Mouse (Mus musculus) layer of hippocampus, postnatal 14 days (tissue): ENCODE data around the gene Klhl29. TPM values are rescaled to one million over a fixed set of nuclear protein-coding genes. Genes with fewer than 3 reads are reported as not detected.

Experiments used
- DNase-seq, 2 experiments: peaks; one replicate each; pipeline ENCODE4 v3.0.0; 2021 to 2022; ENCODE audit warnings: low spot score in 2 of 2, mixed read lengths in 1 of 2
- total RNA-seq, 2 experiments: library from RNA; stranded (reverse); gene quantifications; 2 replicates each; pipeline ENCODE4 v1.2.3; 2021

Klhl29 gene
- total RNA-seq, 2 experiments from 2014 or later, result 32.5 to 35.4 TPM

GRCm38 (mm10) chr12:5303912-5304311 lies 71.6 kb downstream of the Klhl29 start:
- DNase-seq, result peak in 1 of 2 experiments; percentile 36

DNA sequence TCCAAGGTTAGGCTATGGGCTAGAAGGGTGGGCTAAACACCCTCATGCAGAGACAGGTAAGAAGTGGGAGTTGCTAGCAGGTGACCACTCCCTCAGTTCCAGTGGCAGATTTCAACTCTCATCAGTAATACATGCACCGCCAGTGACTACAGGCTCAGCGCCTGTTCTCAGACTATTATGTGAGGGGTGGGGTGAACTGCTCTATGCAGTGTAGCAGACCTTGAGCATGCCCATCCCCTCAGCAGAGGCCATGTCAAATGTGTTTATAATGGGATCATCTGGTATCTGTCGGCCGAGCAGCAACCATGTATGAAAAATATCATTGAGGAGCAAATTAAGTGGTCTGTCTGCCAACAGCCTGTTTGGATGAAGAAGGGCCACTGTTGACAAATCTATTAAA lies 72.4 kb downstream of the Klhl29 start:
- no peak for DNase-seq

DNA sequence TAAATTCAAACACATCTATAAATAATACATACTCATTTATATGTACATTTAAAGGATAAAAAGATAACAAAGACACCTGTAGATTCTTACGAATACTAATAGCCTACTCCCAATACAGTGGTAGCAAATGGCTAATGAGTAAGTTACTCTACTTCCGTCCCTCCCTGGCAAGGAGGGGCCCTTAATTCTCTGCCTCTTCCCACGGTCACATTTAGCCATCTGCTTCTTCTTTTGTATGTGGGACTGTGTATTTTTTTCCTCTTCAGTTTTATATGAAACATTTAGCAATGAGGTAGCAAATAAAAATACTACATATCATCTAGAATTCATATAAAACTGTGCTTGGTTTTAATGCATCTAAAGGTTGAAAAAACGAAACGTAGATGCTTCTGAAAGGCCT lies 73.6 kb downstream of the Klhl29 start:
- DNase-seq, result peak in 1 of 2 experiments; percentile 32

DNA sequence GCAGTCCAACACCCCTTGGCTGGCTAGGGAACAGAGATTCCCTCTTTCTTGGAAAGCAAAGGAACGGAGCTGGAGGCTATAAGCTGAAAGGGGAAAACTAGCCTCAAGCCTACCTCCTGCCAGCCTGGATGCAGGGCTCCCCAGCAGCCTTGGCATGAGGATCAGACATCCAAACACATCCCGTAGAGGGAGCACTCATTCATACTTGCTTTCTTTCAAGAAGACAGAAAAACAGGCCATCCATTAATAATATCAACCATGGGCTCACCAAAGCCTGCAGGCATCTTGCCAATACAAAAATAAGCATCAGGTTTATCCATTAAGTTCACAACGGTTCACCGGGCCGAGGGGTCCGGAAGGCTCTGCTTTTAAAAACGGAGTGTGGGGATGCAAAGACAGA lies 79.1 kb downstream of the Klhl29 start:
- DNase-seq, result no peak

DNA sequence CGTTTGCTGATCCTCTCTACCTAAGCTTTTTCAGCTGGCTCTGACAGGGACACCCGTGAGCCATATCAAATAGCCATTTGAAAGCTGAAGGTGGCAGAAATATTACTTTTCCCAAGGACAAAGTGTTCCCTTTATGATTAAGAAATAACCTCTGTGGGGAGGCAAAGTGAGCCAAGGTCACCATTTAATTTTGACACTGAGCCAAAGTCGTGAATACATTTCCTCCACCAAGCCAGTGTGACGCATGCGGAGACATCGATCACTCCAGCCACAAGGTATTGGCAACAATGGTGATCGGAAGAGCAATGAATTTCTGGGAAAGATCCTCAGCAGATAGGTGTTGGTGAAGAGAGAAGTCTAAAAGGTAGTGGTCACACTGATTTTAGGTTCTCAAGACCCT lies 83.2 kb downstream of the Klhl29 start:
- no peak for DNase-seq

DNA sequence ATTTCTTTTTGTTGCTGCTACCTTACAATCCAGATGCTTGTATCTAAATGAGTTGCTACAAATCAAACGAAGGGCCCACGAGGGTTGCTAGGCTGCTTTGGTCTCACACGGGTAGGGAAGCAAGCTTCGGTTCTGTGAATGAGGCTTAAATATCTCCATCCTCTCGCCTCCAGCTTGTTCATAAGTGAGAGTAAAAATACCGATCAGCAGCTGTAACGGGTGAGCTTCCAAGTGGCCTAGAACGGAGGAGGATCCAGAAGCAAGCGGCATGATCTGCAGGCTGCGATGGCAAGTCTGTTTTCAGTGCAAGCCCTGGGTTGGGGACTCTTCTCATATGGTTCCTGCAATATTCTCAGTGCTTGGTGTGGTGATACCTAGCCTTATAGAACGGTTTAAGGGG lies 89.9 kb downstream of the Klhl29 start:
- DNase-seq, result no peak

DNA sequence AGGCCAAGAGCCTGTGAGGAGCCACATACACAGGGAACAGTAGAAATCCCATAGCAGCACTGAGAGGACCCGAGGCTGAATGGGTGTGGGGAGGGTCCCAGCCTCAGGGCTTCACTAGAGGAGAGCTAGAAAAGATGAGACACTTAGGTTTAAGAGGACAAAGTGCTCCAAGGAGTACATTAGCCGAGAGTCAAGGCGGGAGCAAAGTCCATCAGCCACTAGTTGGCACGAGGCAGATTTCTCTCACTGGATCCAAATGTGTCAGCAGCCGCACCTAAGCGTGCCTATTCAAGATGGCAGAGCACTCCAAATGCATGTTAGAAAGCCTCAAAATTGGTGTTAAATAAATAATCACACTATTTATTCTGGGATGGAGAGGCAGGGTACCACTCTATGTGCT lies 90.5 kb downstream of the Klhl29 start:
- no peak for DNase-seq

DNA sequence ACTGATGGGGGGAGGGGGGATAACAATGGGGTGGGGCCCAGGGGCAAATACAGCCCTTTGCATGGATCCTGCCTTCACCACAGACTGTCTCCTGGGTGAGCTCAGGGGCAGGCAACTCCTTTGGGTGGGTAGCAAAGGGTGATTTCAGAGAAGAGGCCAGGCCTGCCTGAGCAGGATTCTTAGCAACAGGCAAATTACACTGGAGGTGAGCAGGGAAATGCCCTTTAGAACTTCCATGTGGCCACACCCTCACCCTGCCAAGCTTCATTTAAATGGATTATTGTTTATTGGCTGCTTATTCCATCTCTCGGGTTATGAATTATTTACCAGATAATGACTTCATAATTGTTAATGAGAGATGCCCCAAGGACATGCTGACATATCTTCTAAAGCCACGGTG lies 91.8 kb downstream of the Klhl29 start:
- no peak for DNase-seq

DNA sequence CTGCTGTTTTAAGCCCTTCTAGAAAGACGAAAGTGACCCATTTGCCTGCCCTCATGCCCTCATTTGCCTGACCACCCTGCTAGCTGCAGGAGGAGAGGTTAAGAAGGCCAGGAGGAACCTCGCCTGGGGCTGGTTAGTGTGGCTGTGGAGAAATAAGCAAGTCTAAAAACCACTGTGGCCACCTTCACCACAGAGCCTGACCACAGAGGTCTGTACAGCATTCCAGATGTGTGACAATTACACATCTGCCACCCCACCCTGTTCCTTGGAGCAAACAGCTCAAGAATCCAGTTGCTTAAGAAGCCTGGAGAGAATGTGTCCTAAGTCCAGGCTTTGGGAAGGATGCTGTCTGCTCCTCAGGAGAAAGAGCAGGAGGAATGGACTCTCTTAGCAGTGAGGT lies 92.9 kb downstream of the Klhl29 start:
- no peak for DNase-seq

- DNase-seq, result no peak
Measured at GRCm38 (mm10) chr12:5279873-5280272, 95.6 kb downstream of the Klhl29 start.

DNA sequence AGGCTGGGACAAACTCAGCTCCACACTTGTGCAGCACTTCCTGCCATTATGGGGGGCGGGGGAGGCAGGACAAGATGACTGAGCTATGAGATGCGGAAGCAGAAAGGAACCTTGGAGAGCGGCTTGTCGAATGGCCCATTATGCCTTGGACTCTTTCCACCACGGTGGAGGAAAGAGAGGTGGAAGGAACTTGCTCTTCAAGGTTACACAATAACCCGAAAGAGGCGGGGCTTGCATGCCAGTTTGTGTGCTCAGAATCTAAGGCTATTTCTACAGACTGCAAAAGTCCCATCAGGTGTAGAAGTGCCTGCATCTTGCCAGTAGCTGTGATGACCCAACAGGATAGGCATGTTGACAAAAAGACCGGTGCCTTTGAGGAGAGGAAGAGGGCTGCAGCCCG lies 98.5 kb downstream of the Klhl29 start:
- DNase-seq, result no peak

- DNase-seq, result peak in 1 of 2 experiments; percentile 35
Measured at GRCm38 (mm10) chr12:5275507-5275936, 100.0 kb downstream of the Klhl29 start.

GRCm38 (mm10) chr12:5274519-5274944 lies 101.0 kb downstream of the Klhl29 start:
- peak; percentile 33 to 54 for DNase-seq

- peak in 1 of 2 experiments; percentile 40 for DNase-seq
Measured at GRCm38 (mm10) chr12:5273316-5274047, 102.0 kb downstream of the Klhl29 start.

- no peak for DNase-seq
Measured at GRCm38 (mm10) chr12:5270527-5270926, 105.0 kb downstream of the Klhl29 start.

DNA sequence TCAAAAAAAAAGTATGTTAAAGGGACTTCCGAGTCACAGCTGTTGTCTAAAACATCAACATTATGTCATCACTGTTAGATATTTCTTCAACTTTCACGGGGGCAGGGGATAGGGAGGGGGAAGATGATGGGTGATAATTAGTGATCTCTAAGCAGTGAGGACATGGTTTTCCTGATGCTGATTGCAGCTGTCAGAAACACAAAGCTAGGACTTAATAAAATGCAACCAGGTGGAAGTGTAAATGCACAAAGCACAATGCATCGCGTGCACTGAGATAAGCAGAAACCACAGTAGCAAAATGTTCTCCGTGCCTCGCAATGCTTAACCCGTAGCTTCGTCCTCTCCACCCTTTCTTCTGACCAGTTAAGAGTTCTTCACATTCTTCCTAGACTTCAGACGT lies 105.5 kb downstream of the Klhl29 start:
- DNase-seq, result no peak

- no peak for DNase-seq
Measured at GRCm38 (mm10) chr12:5269061-5269460, 106.4 kb downstream of the Klhl29 start.

GRCm38 (mm10) chr12:5268188-5268612 lies 107.3 kb downstream of the Klhl29 start:
- DNase-seq, result peak; percentile 60 to 83

DNA sequence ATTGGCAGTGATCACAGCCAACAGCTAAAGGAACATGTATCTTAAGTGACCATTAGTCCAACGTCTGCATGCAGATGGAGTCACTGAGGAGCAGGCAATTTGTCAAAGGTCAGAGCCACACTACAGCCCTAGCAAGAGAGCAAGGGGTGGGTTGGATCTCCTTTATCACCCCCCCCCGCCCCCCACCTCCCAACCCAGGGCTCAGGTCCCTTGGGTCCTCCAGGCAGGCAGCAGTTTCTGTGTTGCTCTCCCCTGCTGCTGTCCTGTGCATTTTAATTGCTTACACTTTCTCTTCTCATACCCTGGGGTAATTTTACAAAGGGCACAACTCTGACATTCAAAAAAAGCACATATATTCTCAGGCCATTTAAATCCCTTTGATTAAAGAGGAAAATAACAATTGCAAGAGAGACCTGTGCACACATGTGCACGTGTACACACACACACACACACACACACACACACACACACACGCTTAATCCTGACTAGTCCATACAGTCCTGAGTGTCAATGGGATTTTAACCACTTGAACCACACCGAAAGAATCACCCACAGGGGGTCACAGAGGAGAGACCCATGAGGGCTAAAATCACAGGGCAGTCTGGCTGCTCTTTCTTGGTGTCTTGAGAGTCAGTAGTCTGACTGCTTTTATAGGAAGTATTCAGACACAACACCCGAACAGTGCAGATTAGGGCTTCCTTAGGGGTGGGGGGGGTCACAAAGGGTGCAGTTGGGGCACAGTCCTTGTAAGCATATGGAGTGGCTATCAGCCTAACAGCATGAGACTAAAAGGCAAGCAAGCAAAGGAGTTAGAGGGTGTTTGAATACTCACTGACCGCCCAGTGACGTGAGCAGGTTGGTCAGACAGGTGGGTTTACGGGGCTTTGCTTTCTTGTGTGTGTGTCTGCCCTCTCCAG lies 108.0 kb downstream of the Klhl29 start:
- no peak for DNase-seq

- DNase-seq, result no peak
Measured at GRCm38 (mm10) chr12:5266773-5267172, 108.7 kb downstream of the Klhl29 start.

- no peak for DNase-seq
Measured at GRCm38 (mm10) chr12:5261476-5261875, 114.0 kb downstream of the Klhl29 start.

DNA sequence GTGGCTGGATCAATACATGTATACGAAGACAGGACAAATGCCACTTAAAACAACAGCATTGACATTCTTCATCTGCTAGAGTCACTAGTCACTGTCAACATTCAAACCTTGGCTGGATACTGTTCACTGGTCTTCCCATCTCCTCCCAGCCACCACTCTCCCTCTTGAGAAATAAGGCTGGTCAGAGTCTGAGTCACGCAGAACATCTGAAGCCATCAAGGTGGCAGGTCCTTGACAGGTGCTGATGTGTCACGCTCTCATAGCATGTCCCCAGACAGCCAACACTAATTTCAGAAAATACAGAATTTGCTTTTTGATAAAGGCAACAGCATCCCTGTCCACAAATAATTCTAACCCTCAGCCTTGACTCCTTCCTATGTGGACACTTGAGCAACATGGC lies 116.7 kb downstream of the Klhl29 start:
- DNase-seq, result no peak
